In genomic region chr8:123924719-123925118, GRCm38 (mm10) we compare ENCODE assay signal across 8 mouse cellular contexts. TPM values are rescaled to one million over a fixed set of nuclear protein-coding genes. Genes with fewer than 3 reads are reported as not detected.
DNase-seq lines count a peak whose midpoint lies in the region; ATAC-seq and TF ChIP-seq lines count a peak whose summit lies in the region.

No protein-coding gene starts in this region.

- no peaks in the 10 kb centered on the region for H3K4me1 ChIP-seq in cerebellum, adult 2 months (ENCODE audit: control insufficient read depth, insufficient read depth, low read length)
- no peaks in the 10 kb centered on the region for H3K4me1 ChIP-seq in hindbrain, embryonic 12.5 days

- peak; percentile 97 for TF ChIP-seq CTCF in cerebellum, adult 2 months (IDR thresholded peaks at IDR 0.05; ENCODE audit: borderline replicate concordance, insufficient read depth, low read depth, low read length)

- ATAC-seq in hindbrain, embryonic 12.5 days (ENCODE audit: low FRiP score), result peak; percentile 64; the same call in 1 of the 2 replicates

- H3K27ac ChIP-seq in cerebellum, adult 2 months (ENCODE audit: insufficient read depth, low read length), result no peak overlapping the region
- H3K27ac ChIP-seq in hindbrain, embryonic 12.5 days, result no peak overlapping the region

- peaks cover 76% of the 10 kb centered on the region for H3K36me3 ChIP-seq in hindbrain, embryonic 12.5 days

- TF ChIP-seq POLR2A in cerebellum, adult 2 months (IDR thresholded peaks at IDR 0.05; ENCODE audit: borderline replicate concordance, insufficient read depth, low read length), result no peak

- DNase-seq in MEL-GATA-1-ER (ENCODE audit: extremely low read depth, low read depth), result peak; percentile 80
- peak; percentile 84 to 88 for DNase-seq in cerebellum, adult 2 months
- DNase-seq in forelimb bud, embryonic 11.5 days (ENCODE audit: low read depth, low spot score), result peak; percentile 86
- peak; percentile 86 to 88 for DNase-seq in layer of hippocampus, postnatal 10 days (ENCODE audit: low spot score in 2 of 2)
- DNase-seq in lung, postnatal 14 days, result peak; percentile 81
- DNase-seq in retina, embryonic 14.5 days (ENCODE audit: low spot score), result peak; percentile 93
- DNase-seq in thymus, postnatal 4 days, result peak; percentile 84

- 1% methylated on average over 2 of the region's 2 CpGs for WGBS in cerebellum, adult 2 months
- 16% methylated on average over 2 of the region's 2 CpGs for WGBS in hindbrain, embryonic 12.5 days

- no peaks in the 10 kb centered on the region for H3K27me3 ChIP-seq in cerebellum, adult 2 months (ENCODE audit: control insufficient read depth, insufficient read depth, low read length)
- H3K27me3 ChIP-seq in hindbrain, embryonic 12.5 days, result no peaks in the 10 kb centered on the region

- H3K9ac ChIP-seq in hindbrain, embryonic 12.5 days, result no peak overlapping the region

- no peak overlapping the region for H3K4me3 ChIP-seq in cerebellum, adult 2 months (replicated peaks; ENCODE audit: insufficient read depth, low read depth, low read length)
- H3K4me3 ChIP-seq in hindbrain, embryonic 12.5 days, result no peak overlapping the region

- no peaks in the 10 kb centered on the region for H3K9me3 ChIP-seq in hindbrain, embryonic 12.5 days (replicated peaks)

- H3K4me2 ChIP-seq in hindbrain, embryonic 12.5 days (replicated peaks), result no peak overlapping the region

RNA-seq across cellular contexts. Expression of gene Nup133, which starts 24.3 kb away (rescaled TPM):
- 21.8 and 23.4 TPM in 2 replicates for polyA plus RNA-seq in cerebellum, adult 2 months (2012; rRNA removed)
- polyA plus RNA-seq in hindbrain, embryonic 12.5 days (2016; fragmentation: Nextera tagmentation; extraction: Ambion mirVana), result 39.2 and 42.1 TPM in 2 replicates
- total RNA-seq in layer of hippocampus, postnatal 10 days (2021), result 10 to 100 TPM; 21.5 to 22.4 TPM

RNA-seq across cellular contexts. Expression of gene Acta1, which starts 30.2 kb away (rescaled TPM):
- 5.7 and 7.3 TPM in 2 replicates for polyA plus RNA-seq in cerebellum, adult 2 months (2012; rRNA removed)
- polyA plus RNA-seq in hindbrain, embryonic 12.5 days (2016; fragmentation: Nextera tagmentation; extraction: Ambion mirVana), result 9.8 and 47.5 TPM in 2 replicates
- 1 to 10 TPM; 5.9 to 6.0 TPM for total RNA-seq in layer of hippocampus, postnatal 10 days (2021)

RNA-seq across cellular contexts. Expression of gene Abcb10, which starts 58.2 kb away (rescaled TPM):
- 21.0 and 22.0 TPM in 2 replicates for polyA plus RNA-seq in cerebellum, adult 2 months (2012; rRNA removed)
- polyA plus RNA-seq in hindbrain, embryonic 12.5 days (2016; fragmentation: Nextera tagmentation; extraction: Ambion mirVana), result 19.8 and 20.7 TPM in 2 replicates
- 10 to 100 TPM; 21.7 to 25.0 TPM for total RNA-seq in layer of hippocampus, postnatal 10 days (2021)
